Mouse (Mus musculus): ENCODE results near the gene Ppt2.

DNA sequence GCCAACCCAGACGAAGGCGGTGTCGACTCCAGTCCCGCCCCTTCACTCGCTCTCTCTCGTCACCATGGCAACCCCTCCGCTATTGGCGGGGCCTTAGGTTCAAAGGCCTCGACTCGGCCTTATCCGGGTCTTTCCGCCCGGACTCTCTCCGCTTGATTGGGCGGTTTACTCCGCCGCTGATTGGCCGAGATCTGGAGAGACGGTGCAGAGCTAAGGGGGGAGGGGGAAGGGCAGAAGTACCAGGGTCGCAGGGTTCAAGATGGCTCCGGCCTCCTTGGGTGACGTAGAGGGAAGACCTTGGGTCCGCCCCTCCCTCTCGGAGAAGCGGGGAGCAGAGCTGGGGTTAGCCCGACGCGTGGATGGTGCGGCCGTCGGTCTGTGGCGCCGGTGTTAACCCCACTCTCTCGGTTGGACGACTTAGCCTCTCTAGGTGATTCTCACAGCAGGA lies 24.2 kb downstream of the Ppt2 start, which contains the start of gene Agpat1:
- peak; percentile 66; the same call in 1 of the 2 replicates for TF ChIP-seq POLR2A (IDR thresholded peaks at IDR 0.05; ENCODE audit: extremely low read depth, insufficient read depth, low read length)
- TF ChIP-seq CTCF (IDR thresholded peaks at IDR 0.05; ENCODE audit: extremely low read depth, insufficient read depth, low read length) = no peak

Data from cortical plate, adult 2 months (tissue).